Mouse (Mus musculus) embryonic facial prominence, embryonic 15.5 days (tissue): ENCODE measurements around the gene Fmo2. TPM values are rescaled to one million over a fixed set of nuclear protein-coding genes. Genes with fewer than 3 reads are reported as not detected.
A peak's percentile ranks its signal among the peaks of the same experiment; 100 is the strongest.

ENCODE experiments used
- ATAC-seq: fragments of 200-750 bp; cut with Nextera tagmentation; 2 replicates; pipeline ENCODE4 v1.8.0; 2017; ENCODE audit warnings: low read depth, moderate TSS enrichment; ENCODE audit not compliant: insufficient number of reproducible peaks, low FRiP score, low TSS enrichment
- H3K27ac ChIP-seq: fragments of 300-500 bp; sonication (generic); replicated peaks from 2 replicates; pipeline ENCODE4 v1.5.1; 2015; ENCODE audit warnings: mild to moderate bottlenecking, inconsistent platforms
- H3K27me3 ChIP-seq: fragments of 300-500 bp; sonication (generic); 2 replicates; pipeline ENCODE4 v1.6.1; 2015; ENCODE audit warnings: inconsistent platforms
- H3K36me3 ChIP-seq: fragments of 300-500 bp; sonication (generic); 2 replicates; pipeline ENCODE4 v1.6.1; 2015; ENCODE audit warnings: mild to moderate bottlenecking, inconsistent platforms
- H3K4me1 ChIP-seq: fragments of 300-500 bp; sonication (generic); 2 replicates; pipeline ENCODE4 v1.6.1; 2015; ENCODE audit warnings: inconsistent platforms
- H3K4me2 ChIP-seq: fragments of 300-500 bp; sonication (generic); replicated peaks from 2 replicates; pipeline ENCODE4 v1.6.1; 2015; ENCODE audit warnings: mild to moderate bottlenecking, inconsistent platforms
- H3K4me3 ChIP-seq: fragments of 300-500 bp; sonication (generic); replicated peaks from 2 replicates; pipeline ENCODE4 v1.5.1; 2015; ENCODE audit warnings: mild to moderate bottlenecking, inconsistent platforms
- H3K9ac ChIP-seq: fragments of 300-500 bp; sonication (generic); 2 replicates; pipeline ENCODE4 v1.6.1; 2015; ENCODE audit warnings: inconsistent platforms
- H3K9me3 ChIP-seq: fragments of 300-500 bp; sonication (generic); replicated peaks from 2 replicates; pipeline ENCODE4 v1.6.1; 2016; ENCODE audit warnings: inconsistent platforms
- WGBS: fragments of 180-500 bp; shearing (Covaris S2); methylation state at CpG from one replicate; pipeline ENCODE4 v1.1.7; 2015; 5-methylcytosine and 5-hydroxymethylcytosine counted together
- polyA plus RNA-seq: library from polyadenylated mRNA; unstranded; fragments of >200 nt; fragmentation: Nextera tagmentation; extraction: Ambion mirVana; gene quantifications from 2 replicates; pipeline ENCODE4 v1.2.1, GENCODE M21; 2015

The Fmo2 gene
- polyA plus RNA-seq, 1 experiment from 2014 or later: 7.2 TPM

- H3K36me3 ChIP-seq: no peaks in the 10 kb centered on the region
- no peak overlapping the region for H3K27ac ChIP-seq
- ATAC-seq: no peak
- H3K4me2 ChIP-seq: no peak overlapping the region
- H3K27me3 ChIP-seq: no peaks in the 10 kb centered on the region
- WGBS: 93% methylated on average over 5 of the region's 5 CpGs
- H3K4me1 ChIP-seq: peaks cover 16% of the 10 kb centered on the region
- no peaks in the 10 kb centered on the region for H3K9me3 ChIP-seq
- H3K9ac ChIP-seq: no peak overlapping the region
- H3K4me3 ChIP-seq: no peak overlapping the region
These were observed 34.2 kb downstream of the Fmo2 start for GRCm38 (mm10) chr1:162864279-162864678.

- Histone ChIP-seq H3K9me3 (no peaks in the 10 kb centered on the region), H3K27ac (no peak overlapping the region), H3K9ac (no peak overlapping the region), H3K36me3 (no peaks in the 10 kb centered on the region), H3K27me3 (no peaks in the 10 kb centered on the region), H3K4me2 (no peak overlapping the region), H3K4me1 (peaks cover 23% of the 10 kb centered on the region), H3K4me3 (no peak overlapping the region)
- WGBS: 82% methylated on average over 3 of the region's 3 CpGs
- no peak for ATAC-seq
These were observed 34.9 kb downstream of the Fmo2 start for GRCm38 (mm10) chr1:162863579-162863978.

- H3K4me1 ChIP-seq: peaks cover 32% of the 10 kb centered on the region
- no peak overlapping the region for H3K4me2 ChIP-seq
- no peaks in the 10 kb centered on the region for H3K9me3 ChIP-seq
- no peak overlapping the region for H3K9ac ChIP-seq
- no peak for ATAC-seq
- WGBS: 65% methylated on average over 1 of the region's 1 CpGs
- no peak overlapping the region for H3K27ac ChIP-seq
- no peaks in the 10 kb centered on the region for H3K36me3 ChIP-seq
- no peak overlapping the region for H3K4me3 ChIP-seq
- no peaks in the 10 kb centered on the region for H3K27me3 ChIP-seq
These were observed 36.2 kb downstream of the Fmo2 start for GRCm38 (mm10) chr1:162862328-162862727.

GRCm38 (mm10) chr1:162859996-162860605, 38.4 kb downstream of the Fmo2 start:
- H3K4me1 ChIP-seq: peaks cover 29% of the 10 kb centered on the region
- H3K4me3 ChIP-seq: no peak overlapping the region
- no peaks in the 10 kb centered on the region for H3K27me3 ChIP-seq
- H3K9me3 ChIP-seq: no peaks in the 10 kb centered on the region
- H3K9ac ChIP-seq: no peak overlapping the region
- H3K27ac ChIP-seq: peak overlapping the region; percentile 91
- ATAC-seq: peak; percentile 51; the same call in 1 of the 2 replicates
- H3K36me3 ChIP-seq: no peaks in the 10 kb centered on the region
- WGBS: 46% methylated on average over 9 of the region's 9 CpGs
- H3K4me2 ChIP-seq: no peak overlapping the region

- Histone ChIP-seq H3K4me2 (peak overlapping the region; percentile 52), H3K27me3 (no peaks in the 10 kb centered on the region), H3K27ac (peak overlapping the region; percentile 91), H3K9ac (no peak overlapping the region), H3K4me1 (peaks cover 29% of the 10 kb centered on the region), H3K36me3 (no peaks in the 10 kb centered on the region), H3K4me3 (peak overlapping the region; percentile 40), H3K9me3 (no peaks in the 10 kb centered on the region)
- 22% methylated on average over 10 of the region's 10 CpGs for WGBS
- peak; percentile 78 for ATAC-seq
These were observed 39.0 kb downstream of the Fmo2 start for GRCm38 (mm10) chr1:162859545-162859976.

- H3K9ac ChIP-seq: no peak overlapping the region
- H3K4me2 ChIP-seq: peak overlapping the region; percentile 52
- no peaks in the 10 kb centered on the region for H3K36me3 ChIP-seq
- no peak for ATAC-seq
- no peaks in the 10 kb centered on the region for H3K27me3 ChIP-seq
- peak overlapping the region; percentile 91 for H3K27ac ChIP-seq
- WGBS: 26% methylated on average over 12 of the region's 12 CpGs
- peak overlapping the region; percentile 40 for H3K4me3 ChIP-seq
- H3K9me3 ChIP-seq: no peaks in the 10 kb centered on the region
- H3K4me1 ChIP-seq: peaks cover 29% of the 10 kb centered on the region
These were observed 39.8 kb downstream of the Fmo2 start for GRCm38 (mm10) chr1:162858748-162859130.

- Histone ChIP-seq H3K4me2 (peak overlapping the region; percentile 52), H3K27ac (peak overlapping the region; percentile 91), H3K9ac (no peak overlapping the region), H3K4me3 (peak overlapping the region; percentile 40), H3K9me3 (no peaks in the 10 kb centered on the region), H3K36me3 (no peaks in the 10 kb centered on the region), H3K27me3 (no peaks in the 10 kb centered on the region), H3K4me1 (peaks cover 32% of the 10 kb centered on the region)
- 17% methylated on average over 18 of the region's 18 CpGs for WGBS
- ATAC-seq: no peak
These were observed 40.5 kb downstream of the Fmo2 start for GRCm38 (mm10) chr1:162857766-162858747.

- WGBS: 69% methylated on average over 3 of the region's 3 CpGs
- H3K4me1 ChIP-seq: peaks cover 19% of the 10 kb centered on the region
- no peak overlapping the region for H3K4me3 ChIP-seq
- no peaks in the 10 kb centered on the region for H3K27me3 ChIP-seq
- no peak overlapping the region for H3K4me2 ChIP-seq
- H3K27ac ChIP-seq: peak overlapping the region; percentile 44; the same call in 1 of the 2 replicates
- H3K9ac ChIP-seq: no peak overlapping the region
- ATAC-seq: no peak
- no peaks in the 10 kb centered on the region for H3K36me3 ChIP-seq
- H3K9me3 ChIP-seq: no peaks in the 10 kb centered on the region
These were observed 44.6 kb downstream of the Fmo2 start for GRCm38 (mm10) chr1:162853812-162854482.

GRCm38 (mm10) chr1:162847554-162847953, 51.0 kb downstream of the Fmo2 start:
- no peak for ATAC-seq
- Histone ChIP-seq H3K4me1 (no peaks in the 10 kb centered on the region), H3K36me3 (no peaks in the 10 kb centered on the region), H3K27ac (no peak overlapping the region), H3K27me3 (no peaks in the 10 kb centered on the region), H3K4me2 (no peak overlapping the region), H3K4me3 (no peak overlapping the region), H3K9ac (no peak overlapping the region), H3K9me3 (no peaks in the 10 kb centered on the region)
- WGBS: 100% methylated on average over 6 of the region's 6 CpGs

GRCm38 (mm10) chr1:162840211-162840610, 58.3 kb downstream of the Fmo2 start:
- ATAC-seq: no peak
- Histone ChIP-seq H3K4me1 (no peaks in the 10 kb centered on the region), H3K9me3 (no peaks in the 10 kb centered on the region), H3K4me2 (no peak overlapping the region), H3K4me3 (no peak overlapping the region), H3K27me3 (no peaks in the 10 kb centered on the region), H3K27ac (no peak overlapping the region), H3K9ac (no peak overlapping the region), H3K36me3 (no peaks in the 10 kb centered on the region)
- WGBS: 94% methylated on average over 9 of the region's 9 CpGs

GRCm38 (mm10) chr1:162838976-162839375, 59.5 kb downstream of the Fmo2 start:
- Histone ChIP-seq H3K4me3 (no peak overlapping the region), H3K27ac (no peak overlapping the region), H3K4me2 (no peak overlapping the region), H3K27me3 (no peaks in the 10 kb centered on the region), H3K9me3 (no peaks in the 10 kb centered on the region), H3K36me3 (no peaks in the 10 kb centered on the region), H3K4me1 (no peaks in the 10 kb centered on the region), H3K9ac (no peak overlapping the region)
- 90% methylated on average over 6 of the region's 6 CpGs for WGBS
- ATAC-seq: no peak
